Mouse (Mus musculus) left cerebral cortex, adult 18-20 months (tissue): ENCODE data around the gene Megf6. TPM values are rescaled to one million over a fixed set of nuclear protein-coding genes. Genes with fewer than 3 reads are reported as not detected.

Experiments used
- DNase-seq, 2 experiments: peaks; one replicate each; pipeline ENCODE4 v3.0.0; 2021 to 2022; ENCODE audit warnings: low spot score in 2 of 2, mixed read lengths in 1 of 2
- total RNA-seq, 2 experiments: library from RNA; stranded (reverse); gene quantifications; 2 replicates each; pipeline ENCODE4 v1.2.3; 2021

The Megf6 gene
- total RNA-seq, 2 experiments from 2014 or later = 2.5 to 5.0 TPM

GRCm38 (mm10) chr4:154209054-154209453 lies 38.5 kb downstream of the Megf6 start:
- no peak for DNase-seq

GRCm38 (mm10) chr4:154209825-154210224 lies 39.3 kb downstream of the Megf6 start:
- DNase-seq = no peak

- no peak for DNase-seq
These were observed 40.9 kb downstream of the Megf6 start for GRCm38 (mm10) chr4:154211459-154211858.

GRCm38 (mm10) chr4:154213586-154213985 lies 43.1 kb downstream of the Megf6 start:
- DNase-seq = no peak

GRCm38 (mm10) chr4:154214075-154214474 lies 43.5 kb downstream of the Megf6 start:
- no peak for DNase-seq

- no peak for DNase-seq
These were observed 47.3 kb downstream of the Megf6 start for GRCm38 (mm10) chr4:154217711-154218350.

GRCm38 (mm10) chr4:154222773-154223172 lies 52.2 kb downstream of the Megf6 start:
- no peak for DNase-seq

GRCm38 (mm10) chr4:154224267-154224969 lies 53.9 kb downstream of the Megf6 start:
- no peak for DNase-seq

GRCm38 (mm10) chr4:154224970-154225309 lies 54.4 kb downstream of the Megf6 start:
- DNase-seq = no peak

GRCm38 (mm10) chr4:154226678-154227077 lies 56.1 kb downstream of the Megf6 start:
- no peak for DNase-seq

GRCm38 (mm10) chr4:154228336-154228735 lies 57.8 kb downstream of the Megf6 start:
- DNase-seq = no peak

- DNase-seq = no peak
These were observed 59.0 kb downstream of the Megf6 start for GRCm38 (mm10) chr4:154229569-154229968.

GRCm38 (mm10) chr4:154231380-154231779 lies 60.9 kb downstream of the Megf6 start:
- DNase-seq = no peak

- DNase-seq = no peak
These were observed 61.8 kb downstream of the Megf6 start for GRCm38 (mm10) chr4:154232295-154232694.

- no peak for DNase-seq
These were observed 65.5 kb downstream of the Megf6 start for GRCm38 (mm10) chr4:154236001-154236400.

GRCm38 (mm10) chr4:154236893-154237292 lies 66.4 kb downstream of the Megf6 start:
- DNase-seq = no peak

- DNase-seq = no peak
These were observed 66.8 kb downstream of the Megf6 start for GRCm38 (mm10) chr4:154237306-154237705.

GRCm38 (mm10) chr4:154239199-154239598 lies 68.7 kb downstream of the Megf6 start:
- DNase-seq = no peak

- DNase-seq = no peak
These were observed 70.1 kb downstream of the Megf6 start for GRCm38 (mm10) chr4:154240608-154241007.

- DNase-seq = no peak
These were observed 74.8 kb downstream of the Megf6 start for GRCm38 (mm10) chr4:154245342-154245741.

- peak; percentile 57 to 71 for DNase-seq
These were observed 75.8 kb downstream of the Megf6 start for GRCm38 (mm10) chr4:154246115-154247040.
